Mouse (Mus musculus): ENCODE measurements around the gene Add2.
A peak's percentile ranks its signal among the peaks of the same experiment; 100 is the strongest.

Add2 gene

GRCm38 (mm10) chr6:86050586-86051268 is 22.2 kb downstream of the Add2 start:
- DNase-seq = no peak

DNA sequence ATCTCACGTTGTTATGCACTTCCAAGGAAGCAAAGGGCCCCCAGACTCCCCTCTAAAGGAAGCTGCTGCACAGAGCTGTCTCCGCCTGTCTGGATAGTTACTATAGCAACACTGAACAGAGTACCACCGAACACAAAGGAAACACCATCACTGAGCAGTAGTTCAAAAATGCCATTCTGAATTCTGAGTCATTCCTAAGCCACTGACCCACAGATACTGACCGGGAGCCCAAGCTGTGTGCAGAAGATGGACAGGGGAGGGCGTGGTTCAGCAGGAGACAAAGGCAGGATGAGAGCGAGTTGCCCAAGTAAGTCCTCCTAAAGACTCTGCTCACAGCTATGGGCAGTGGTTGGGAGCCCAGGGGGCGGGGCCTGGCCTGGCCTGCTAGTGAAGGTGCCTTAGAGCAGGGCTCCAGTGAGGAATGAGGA is 23.6 kb downstream of the Add2 start:
- peak; percentile 37 for DNase-seq

GRCm38 (mm10) chr6:86052556-86052955 is 24.1 kb downstream of the Add2 start:
- DNase-seq = no peak

- DNase-seq = no peak
Observed at GRCm38 (mm10) chr6:86053099-86053498, 24.6 kb downstream of the Add2 start.

DNA sequence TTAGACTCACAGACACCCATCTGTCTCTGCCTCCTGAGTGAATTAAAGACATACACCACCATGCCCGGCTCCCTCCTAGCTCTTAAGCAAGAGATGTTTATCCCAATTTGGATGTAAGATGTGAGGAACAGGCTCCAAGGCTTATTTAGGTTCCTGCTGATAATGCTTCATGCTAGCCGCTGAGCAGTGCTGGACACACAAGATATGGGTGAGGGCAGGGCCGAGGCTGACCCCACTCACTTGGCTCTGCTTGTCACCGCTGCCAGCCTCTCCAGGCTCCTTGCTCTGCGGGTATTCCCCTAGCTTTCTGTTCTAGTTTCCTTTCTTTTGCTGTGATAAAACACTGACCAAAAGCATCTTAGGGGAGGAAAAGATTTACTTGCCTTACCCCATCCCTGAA is 25.1 kb downstream of the Add2 start:
- DNase-seq = no peak

DNA sequence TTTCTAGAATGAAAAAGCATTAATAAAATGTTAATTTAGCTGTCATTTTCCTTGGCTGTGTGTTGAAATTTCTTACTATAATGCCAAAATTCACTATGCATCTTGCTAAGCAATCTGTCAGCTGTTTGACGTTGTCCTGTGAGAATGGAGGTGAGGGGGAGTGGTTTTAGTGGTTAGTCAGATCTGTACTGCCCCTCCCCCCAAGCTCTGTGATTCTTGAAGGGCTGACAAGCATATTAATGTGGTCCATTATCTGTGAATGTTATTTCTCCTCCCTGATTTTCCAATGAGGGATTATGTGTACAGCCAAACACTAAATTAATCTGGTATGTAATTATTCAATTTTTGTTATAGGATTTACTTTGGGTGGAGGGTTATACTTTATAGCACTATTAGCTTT is 30.0 kb downstream of the Add2 start:
- DNase-seq = no peak

DNA sequence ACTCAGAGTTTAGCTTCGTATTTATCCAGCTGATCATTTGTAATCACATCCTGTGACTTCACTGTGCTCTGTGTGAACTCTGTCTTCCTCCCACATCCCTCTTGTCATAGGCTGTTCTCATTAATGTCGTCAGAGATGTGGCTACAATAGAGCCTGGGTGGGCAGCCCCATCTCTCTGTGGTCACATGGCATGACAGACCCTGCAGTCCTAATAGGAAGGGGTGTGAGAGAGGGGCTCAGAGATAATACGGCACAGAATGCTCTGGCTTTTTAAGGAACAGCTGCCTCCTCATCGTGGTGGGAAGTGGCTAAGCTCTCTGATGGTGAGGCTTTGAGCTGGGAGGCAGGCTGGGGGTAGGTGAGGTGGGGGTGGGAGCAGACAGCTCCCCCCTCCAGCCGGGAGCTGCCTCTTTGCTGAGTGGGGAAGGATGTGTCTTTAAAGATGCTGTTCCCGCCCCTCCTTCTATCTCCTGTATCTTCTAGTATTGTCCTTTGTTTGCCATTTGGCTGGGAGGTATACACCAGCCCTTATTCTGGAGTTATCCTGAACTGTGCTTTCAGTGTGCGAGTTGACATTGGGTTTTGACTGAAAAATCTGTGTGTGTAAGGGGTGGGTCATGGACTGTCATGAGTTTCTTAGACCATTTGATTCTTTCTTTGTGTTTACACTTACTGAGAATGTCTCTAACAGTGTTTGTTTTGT is 30.8 kb downstream of the Add2 start:
- no peak for DNase-seq

GRCm38 (mm10) chr6:86060170-86060569 is 31.7 kb downstream of the Add2 start:
- no peak for DNase-seq

DNA sequence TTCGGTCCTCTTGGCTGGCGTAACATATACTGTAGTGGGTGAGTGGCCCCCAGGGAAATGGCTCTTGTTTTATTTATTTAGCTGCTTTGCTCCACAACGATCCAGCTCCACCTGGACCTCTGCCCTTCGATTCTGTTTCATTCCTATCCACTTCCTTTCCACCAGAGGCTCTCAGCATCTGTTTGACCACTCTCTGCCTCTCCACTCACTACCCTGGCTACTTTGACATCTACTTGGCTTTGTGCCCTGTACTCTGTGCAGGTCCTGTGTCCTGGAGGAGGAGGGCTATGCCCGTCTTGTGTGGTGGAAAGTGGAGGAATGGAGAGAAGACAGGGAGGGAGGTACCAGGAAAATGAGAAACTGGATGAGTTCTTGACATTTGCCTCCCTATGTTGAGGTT is 33.7 kb downstream of the Add2 start:
- DNase-seq = no peak

- DNase-seq = no peak
Observed at GRCm38 (mm10) chr6:86062684-86063083, 34.2 kb downstream of the Add2 start.

DNA sequence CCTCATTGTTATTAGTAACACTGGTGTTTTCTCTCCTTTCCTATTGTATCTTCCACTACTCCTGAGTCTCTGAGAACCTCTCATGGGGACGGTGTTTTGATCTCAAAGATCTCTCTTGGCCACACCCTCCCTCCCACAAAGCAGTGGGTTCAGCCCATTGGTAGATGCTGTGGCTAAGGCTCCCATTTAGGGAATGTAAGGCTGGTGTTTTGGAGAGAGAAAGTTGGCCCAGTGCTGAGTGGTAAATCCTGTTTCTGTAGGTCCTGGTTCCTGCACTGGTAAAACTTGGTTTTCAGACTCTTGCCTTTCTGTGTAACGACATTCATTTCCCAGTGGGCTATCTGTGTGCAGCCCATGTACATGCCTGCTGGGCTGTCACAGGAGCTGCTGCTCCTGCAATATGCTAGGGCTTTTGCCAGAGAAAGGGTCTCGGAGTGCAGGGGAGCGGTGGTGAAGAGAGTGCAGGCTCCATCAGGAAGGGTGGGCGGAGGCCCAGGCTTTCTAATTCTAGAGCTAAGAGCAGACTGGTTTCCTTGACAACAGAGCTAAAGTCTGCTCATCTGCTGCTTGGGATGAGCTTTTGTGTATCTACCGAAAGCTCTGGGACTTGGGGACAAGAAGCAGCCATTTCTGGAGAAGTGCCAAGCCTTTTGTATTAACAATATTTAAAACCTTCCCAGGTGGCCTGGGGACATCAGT is 36.0 kb downstream of the Add2 start:
- no peak for DNase-seq

DNA sequence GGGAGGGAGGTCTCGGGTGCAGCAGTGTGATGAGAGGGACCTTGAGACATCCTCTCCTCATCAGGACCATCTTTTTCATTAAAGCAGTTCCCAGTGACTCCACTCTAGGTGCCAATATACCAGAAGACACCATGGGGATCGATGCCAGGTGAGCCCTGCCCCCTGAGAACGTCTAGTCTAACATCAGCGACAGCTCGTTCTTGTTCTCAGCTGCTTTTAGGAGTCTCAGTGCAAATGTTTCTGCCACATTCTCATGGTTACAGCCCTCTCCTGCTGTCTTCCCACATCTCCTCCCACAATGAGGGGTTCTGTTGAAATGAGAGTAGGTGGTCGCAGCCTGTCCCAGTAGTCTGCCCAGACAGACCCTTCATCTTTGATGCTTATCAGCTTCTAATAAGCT is 38.2 kb downstream of the Add2 start:
- DNase-seq = no peak

GRCm38 (mm10) chr6:86067145-86067544 is 38.7 kb downstream of the Add2 start:
- DNase-seq = no peak

GRCm38 (mm10) chr6:86069009-86069408 is 40.5 kb downstream of the Add2 start:
- no peak for DNase-seq

GRCm38 (mm10) chr6:86069856-86070255 is 41.4 kb downstream of the Add2 start:
- no peak for DNase-seq

DNA sequence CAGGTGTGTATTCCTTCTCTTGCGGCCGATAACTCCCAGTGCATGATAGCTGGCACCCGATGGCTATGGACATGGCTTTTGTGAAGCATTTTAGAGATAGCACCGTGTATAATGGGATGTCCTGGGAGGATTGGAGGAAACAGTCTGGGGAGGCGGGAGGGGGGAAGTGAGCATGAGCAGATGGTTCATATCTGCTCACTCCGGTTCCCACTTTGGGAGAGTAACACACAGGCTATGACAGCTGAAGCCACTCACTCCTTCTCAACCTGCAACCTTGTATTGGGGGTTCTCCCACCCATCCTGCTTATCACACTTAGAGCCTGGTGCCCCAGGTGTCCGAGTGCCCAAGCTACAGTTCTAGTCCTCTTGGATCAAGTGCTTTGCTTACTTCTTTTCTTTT is 41.8 kb downstream of the Add2 start:
- no peak for DNase-seq

DNA sequence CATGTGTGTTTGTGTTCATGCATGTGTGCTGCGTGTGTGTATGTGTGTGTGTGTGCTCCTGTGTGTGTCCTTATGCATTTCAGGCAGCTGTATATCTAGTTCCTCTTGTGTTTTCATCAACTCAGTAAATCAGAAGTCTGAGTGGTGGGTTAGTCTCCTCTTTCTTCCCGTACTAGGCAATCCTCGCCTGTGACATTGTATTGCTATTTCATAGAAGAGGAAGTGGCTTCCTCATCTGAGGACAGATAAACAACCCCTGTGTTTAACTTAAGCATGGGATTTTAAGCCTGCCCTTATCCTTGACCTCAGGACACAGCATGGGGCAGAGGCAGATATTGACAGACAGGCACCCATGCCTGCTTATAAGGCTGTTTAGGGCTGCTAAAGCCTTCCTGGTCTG is 45.4 kb downstream of the Add2 start:
- no peak for DNase-seq

- no peak for DNase-seq
Observed at GRCm38 (mm10) chr6:86074538-86075204, 46.2 kb downstream of the Add2 start.

- DNase-seq = no peak
Observed at GRCm38 (mm10) chr6:86076525-86076924, 48.0 kb downstream of the Add2 start.

DNA sequence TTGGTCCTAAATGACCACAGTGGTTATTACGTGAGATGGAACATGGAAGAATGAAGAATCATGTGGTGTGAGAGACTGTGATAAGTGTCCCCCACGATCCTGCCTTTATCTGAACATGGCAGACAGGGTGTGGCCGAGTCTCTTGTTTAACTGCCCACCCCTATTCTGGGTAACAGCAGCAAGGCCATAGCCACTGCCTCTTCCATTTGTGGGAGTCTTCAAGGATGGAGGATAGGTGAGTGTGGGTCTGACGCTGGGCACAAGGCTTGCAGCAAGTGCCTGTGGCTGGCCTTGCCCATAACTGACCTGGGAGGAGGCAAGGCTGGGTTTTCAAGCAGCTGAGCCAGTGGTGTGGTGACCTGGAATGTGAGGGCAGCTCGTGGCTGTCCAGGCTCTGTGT is 49.4 kb downstream of the Add2 start:
- no peak for DNase-seq

- no peak for DNase-seq
Observed at GRCm38 (mm10) chr6:86078361-86079010, 50.0 kb downstream of the Add2 start.

GRCm38 (mm10) chr6:86079323-86079722 is 50.8 kb downstream of the Add2 start:
- no peak for DNase-seq

DNA sequence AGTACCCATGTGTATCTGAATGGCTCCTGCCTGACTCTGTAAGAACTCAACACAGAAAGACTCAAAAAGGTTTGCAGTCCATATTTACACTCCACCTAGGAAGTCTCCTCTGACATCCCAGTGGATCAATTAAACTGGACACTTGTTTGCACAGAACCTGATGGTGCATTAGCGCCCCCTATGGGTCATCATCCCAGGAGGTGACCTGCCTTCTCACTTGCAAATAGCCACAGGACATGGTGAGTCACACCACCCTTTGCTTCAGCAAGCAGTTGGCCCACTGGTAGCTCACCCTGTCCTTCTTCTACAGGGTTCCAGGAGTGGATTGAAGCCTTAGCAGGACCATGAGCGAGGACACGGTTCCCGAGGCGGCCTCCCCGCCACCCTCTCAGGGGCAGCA is 57.0 kb downstream of the Add2 start:
- peak; percentile 75 for DNase-seq
